Mouse (Mus musculus) left cerebral cortex, postnatal 25 days (tissue): ENCODE results near the gene Dnajb8. TPM values are rescaled to one million over a fixed set of nuclear protein-coding genes. Genes with fewer than 3 reads are reported as not detected.

Experiments
- DNase-seq, 2 experiments: peaks; one replicate each; pipeline ENCODE4 v3.0.0; 2022; ENCODE audit warnings: low spot score in 2 of 2, mixed read lengths in 1 of 2
- intact Hi-C: fragments of 180-260 bp; cut with DNase I; formaldehyde crosslinking; loops from one replicate; pipeline ENCODE4 v1.15.1; 2025
- total RNA-seq, 2 experiments: library from RNA; stranded (reverse); gene quantifications; 2 replicates each; pipeline ENCODE4 v1.2.3; 2021

The Dnajb8 gene
- total RNA-seq, result not detected

GRCm38 (mm10) chr6:88221968-88222367 is at the start of gene Dnajb8:
TSS of gene Dnajb8 (plus strand) at chr6:88222268.
- intact Hi-C loops, result no loop called here
- DNase-seq, result no peak

- intact Hi-C loops, result no loop called here
- no peak for DNase-seq
Observed at GRCm38 (mm10) chr6:88174191-88174590, 47.9 kb upstream of the Dnajb8 start.

GRCm38 (mm10) chr6:88174676-88175075 is 47.4 kb upstream of the Dnajb8 start:
- no peak for DNase-seq
- intact Hi-C loops, result no loop called here

- DNase-seq, result no peak
- intact Hi-C loops, result loop anchor here (5.0 kb wide), 4 partner anchors 62 to 318 kb away; partner anchors contain the start of gene Eefsec
Observed at GRCm38 (mm10) chr6:88184671-88185070, 37.4 kb upstream of the Dnajb8 start.

GRCm38 (mm10) chr6:88188148-88188547 is 33.9 kb upstream of the Dnajb8 start:
- intact Hi-C loops, result loop anchor here (5.0 kb wide), 4 partner anchors 66 to 314 kb away; partner anchors contain the start of gene Eefsec
- peak in 1 of 2 experiments; percentile 87 for DNase-seq

GRCm38 (mm10) chr6:88189312-88190042 is 32.6 kb upstream of the Dnajb8 start:
- intact Hi-C loops, result loop anchor here (1.0 to 5.0 kb wide), 5 partner anchors 67 to 313 kb away; partner anchors contain the start of gene Eefsec

GRCm38 (mm10) chr6:88190043-88190309 is 32.1 kb upstream of the Dnajb8 start:
- intact Hi-C loops, result no loop called here
- no peak for DNase-seq

More at GRCm38 (mm10) chr6:88189312-88190042, 32.6 kb upstream of the Dnajb8 start:
- peak; percentile 61 to 77 for DNase-seq

- DNase-seq, result no peak
- intact Hi-C loops, result no loop called here
Observed at GRCm38 (mm10) chr6:88190310-88191023, 31.6 kb upstream of the Dnajb8 start.

- no peak for DNase-seq
- intact Hi-C loops, result no loop called here
Observed at GRCm38 (mm10) chr6:88191024-88191365, 31.1 kb upstream of the Dnajb8 start.

- DNase-seq, result no peak
- intact Hi-C loops, result no loop called here
Observed at GRCm38 (mm10) chr6:88191411-88192070, 30.5 kb upstream of the Dnajb8 start.

- DNase-seq, result no peak
- intact Hi-C loops, result no loop called here
Observed at GRCm38 (mm10) chr6:88192756-88193155, 29.3 kb upstream of the Dnajb8 start.

- no peak for DNase-seq
- intact Hi-C loops, result no loop called here
Observed at GRCm38 (mm10) chr6:88193433-88194052, 28.5 kb upstream of the Dnajb8 start, which contains the start of gene Gata2. TSS of gene Gata2 (plus strand) at chr6:88193891.

- no peak for DNase-seq
- intact Hi-C loops, result no loop called here
Observed at GRCm38 (mm10) chr6:88194053-88194977, 27.8 kb upstream of the Dnajb8 start.

- intact Hi-C loops, result no loop called here
- no peak for DNase-seq
Observed at GRCm38 (mm10) chr6:88194978-88195325, 27.1 kb upstream of the Dnajb8 start.

GRCm38 (mm10) chr6:88196054-88196732 is 25.9 kb upstream of the Dnajb8 start:
- DNase-seq, result no peak
- intact Hi-C loops, result no loop called here

- intact Hi-C loops, result no loop called here
Observed at GRCm38 (mm10) chr6:88196733-88197312, 25.2 kb upstream of the Dnajb8 start.

GRCm38 (mm10) chr6:88197313-88198069 is 24.6 kb upstream of the Dnajb8 start:
- no peak for DNase-seq
- intact Hi-C loops, result no loop called here

More at GRCm38 (mm10) chr6:88196733-88197312, 25.2 kb upstream of the Dnajb8 start:
- DNase-seq, result no peak
